Mouse (Mus musculus) neural tube, embryonic 14.5 days (tissue): Measurements from ENCODE around the gene Fgf22. TPM values are rescaled to one million over a fixed set of nuclear protein-coding genes. Genes with fewer than 3 reads are reported as not detected.

Source experiments
- ATAC-seq: fragments of 200-750 bp; cut with Nextera tagmentation; 2 replicates; pipeline ENCODE4 v1.8.0; 2017; ENCODE audit warnings: low read depth, mild to moderate bottlenecking, moderate TSS enrichment, moderate library complexity
- H3K27ac ChIP-seq: fragments of 300-500 bp; sonication (generic); 2 replicates; pipeline ENCODE4 v1.5.1; 2014; ENCODE audit warnings: low read depth, mild to moderate bottlenecking, control low read depth, low read length, moderate library complexity, mixed read lengths
- H3K27me3 ChIP-seq: fragments of 300-500 bp; sonication (generic); 2 replicates; pipeline ENCODE4 v1.6.1; 2014; ENCODE audit warnings: low read length; ENCODE audit not compliant: control insufficient read depth, insufficient read depth
- H3K36me3 ChIP-seq: fragments of 300-500 bp; sonication (generic); 2 replicates; pipeline ENCODE4 v1.6.1; 2014; ENCODE audit warnings: low read length, mixed read lengths; ENCODE audit not compliant: control insufficient read depth, insufficient read depth
- H3K4me1 ChIP-seq: fragments of 300-500 bp; sonication (generic); 2 replicates; pipeline ENCODE4 v1.6.1; 2014; ENCODE audit warnings: low read length; ENCODE audit not compliant: control insufficient read depth, insufficient read depth
- H3K4me2 ChIP-seq: fragments of 300-500 bp; sonication (generic); 2 replicates; pipeline ENCODE4 v1.6.1; 2014; ENCODE audit warnings: mild to moderate bottlenecking, low read depth, low read length, control low read depth
- H3K4me3 ChIP-seq: fragments of 300-500 bp; sonication (generic); 2 replicates; pipeline ENCODE4 v1.5.1; 2014; ENCODE audit warnings: low read depth, low read length, control low read depth, mixed read lengths
- H3K9ac ChIP-seq: fragments of 300-500 bp; sonication (generic); replicated peaks from 2 replicates; pipeline ENCODE4 v1.6.1; 2014; ENCODE audit warnings: low read depth, mild to moderate bottlenecking, control low read depth, low read length, mixed read lengths
- H3K9me3 ChIP-seq: fragments of 300-500 bp; sonication (generic); 2 replicates; pipeline ENCODE4 v1.6.1; 2016; ENCODE audit warnings: low read length; ENCODE audit not compliant: control insufficient read depth
- WGBS: fragments of 180-500 bp; shearing (Covaris S2); extraction: QIAGEN DNeasy Blood & Tissue Kit; methylation state at CpG from one replicate; pipeline ENCODE4 v1.1.7; 2014; 5-methylcytosine and 5-hydroxymethylcytosine counted together
- polyA plus RNA-seq: library from polyadenylated mRNA; unstranded; fragments of >200 nt; fragmentation: Nextera tagmentation; extraction: Ambion mirVana; gene quantifications from 2 replicates; pipeline ENCODE4 v1.2.1, GENCODE M21; 2014

Gene Fgf22
- 2.0 and 2.3 TPM in 2 replicates for polyA plus RNA-seq

DNA sequence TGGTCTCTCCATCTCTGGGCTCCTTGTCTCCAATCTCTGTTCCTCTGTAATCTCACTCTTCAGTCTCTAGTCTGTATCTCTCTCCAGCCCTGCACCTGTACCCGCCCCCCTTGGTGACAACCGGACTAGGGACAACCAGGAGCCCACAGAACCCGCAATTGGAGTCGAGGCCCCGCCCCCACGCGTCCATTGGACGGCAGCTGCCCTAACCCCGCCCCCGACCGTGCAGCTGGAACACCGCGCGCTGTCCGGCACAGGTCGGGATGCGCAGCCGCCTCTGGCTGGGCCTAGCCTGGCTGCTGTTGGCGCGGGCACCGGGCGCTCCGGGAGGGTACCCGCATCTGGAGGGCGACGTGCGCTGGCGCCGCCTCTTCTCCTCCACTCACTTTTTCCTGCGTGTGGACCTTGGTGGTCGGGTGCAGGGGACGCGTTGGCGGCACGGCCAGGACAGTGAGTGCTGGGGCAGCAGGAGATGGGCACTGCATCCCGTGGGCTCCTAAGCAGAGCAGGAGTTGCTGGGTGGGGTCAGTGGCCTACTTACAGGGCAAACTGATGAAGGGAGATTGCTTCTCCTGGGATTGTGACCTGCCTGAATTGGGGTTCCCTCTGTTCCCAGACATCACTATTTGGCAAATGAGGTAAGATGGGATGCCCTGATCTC is at the start of gene Fgf22:
Gene Fgf22 (plus strand): TSS at position 221 of the 661 bp plus-strand sequence.
- Histone ChIP-seq H3K27ac (no peak within 1 kb of the TSS), H3K4me3 (peak within 1 kb of the TSS; percentile 28), H3K9ac (peak within 1 kb of the TSS; percentile 41; the same call in 1 of the 2 replicates), H3K36me3 (peaks cover 25% of the 10 kb centered on the region), H3K4me2 (peak within 1 kb of the TSS; percentile 58), H3K9me3 (no peaks in the 10 kb centered on the region), H3K27me3 (no peaks in the 10 kb centered on the region), H3K4me1 (no peaks in the 10 kb centered on the region)
- 1% methylated on average over 36 of the region's 36 CpGs for WGBS
- peak; percentile 83 for ATAC-seq

GRCm38 (mm10) chr10:79705951-79706350 is 48.9 kb upstream of the Fgf22 start:
- Histone ChIP-seq H3K9me3 (no peaks in the 10 kb centered on the region), H3K4me1 (peaks cover 22% of the 10 kb centered on the region), H3K4me3 (peak overlapping the region; percentile 67), H3K27me3 (no peaks in the 10 kb centered on the region), H3K9ac (no peak overlapping the region), H3K36me3 (peaks cover 15% of the 10 kb centered on the region), H3K4me2 (peak overlapping the region; percentile 89), H3K27ac (no peak overlapping the region)
- no peak for ATAC-seq
- 88% methylated on average over 5 of the region's 5 CpGs for WGBS

DNA sequence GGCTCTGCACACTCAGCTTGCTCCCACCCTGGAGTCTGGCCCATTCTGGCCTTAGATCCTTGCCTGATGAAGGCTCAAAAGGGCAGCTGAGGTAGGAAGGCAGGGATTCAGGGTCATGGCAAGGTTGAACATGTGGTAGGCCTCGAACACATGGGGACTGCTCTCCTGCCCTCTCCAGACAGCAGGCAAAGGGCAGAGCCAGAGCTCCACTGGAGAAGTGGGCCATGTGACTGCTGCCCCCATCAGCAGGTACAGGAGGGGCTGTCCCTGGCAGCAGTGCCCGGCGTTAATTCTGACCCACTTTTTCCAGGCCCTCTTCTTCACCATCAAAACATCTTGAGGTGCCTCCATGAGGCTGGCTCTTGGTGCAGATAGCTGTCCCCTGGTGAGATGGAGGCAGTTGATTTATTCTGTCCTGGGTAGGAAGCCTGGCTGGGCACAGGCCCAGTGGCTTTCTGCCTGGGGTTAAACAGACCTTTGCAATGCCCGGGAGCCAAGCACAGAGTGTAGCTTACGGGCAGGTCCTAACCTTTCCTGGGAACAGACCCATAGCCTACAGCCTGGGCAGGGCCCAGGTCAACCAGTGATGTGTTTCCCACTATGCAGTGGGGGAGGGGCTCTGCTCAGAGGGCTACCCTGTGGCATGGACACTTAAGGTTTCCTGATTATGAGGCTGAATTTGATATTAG is 48.3 kb upstream of the Fgf22 start:
- no peak overlapping the region; the same call in 1 of the 2 replicates for H3K9ac ChIP-seq
- no peak overlapping the region for H3K4me3 ChIP-seq
- WGBS: 87% methylated on average over 5 of the region's 5 CpGs

GRCm38 (mm10) chr10:79707162-79707561 is 47.7 kb upstream of the Fgf22 start:
- 52% methylated on average over 1 of the region's 1 CpGs for WGBS
- Histone ChIP-seq H3K9ac (no peak overlapping the region), H3K4me3 (no peak overlapping the region)

More for the DNA sequence above, 48.3 kb upstream of the Fgf22 start:
- peak overlapping the region; percentile 89; the same call in 1 of the 2 replicates for H3K4me2 ChIP-seq
- no peaks in the 10 kb centered on the region for H3K9me3 ChIP-seq
- H3K27ac ChIP-seq: no peak overlapping the region
- no peak for ATAC-seq
- peaks cover 22% of the 10 kb centered on the region for H3K4me1 ChIP-seq
- H3K27me3 ChIP-seq: no peaks in the 10 kb centered on the region
- peaks cover 17% of the 10 kb centered on the region for H3K36me3 ChIP-seq

GRCm38 (mm10) chr10:79707759-79708158 is 47.1 kb upstream of the Fgf22 start:
- Histone ChIP-seq H3K9ac (no peak overlapping the region), H3K4me3 (no peak overlapping the region), H3K36me3 (peaks cover 21% of the 10 kb centered on the region), H3K27ac (no peak overlapping the region), H3K4me2 (no peak overlapping the region), H3K27me3 (no peaks in the 10 kb centered on the region), H3K9me3 (no peaks in the 10 kb centered on the region), H3K4me1 (peaks cover 22% of the 10 kb centered on the region)
- WGBS: 79% methylated on average over 4 of the region's 4 CpGs
- ATAC-seq: no peak

More at GRCm38 (mm10) chr10:79707162-79707561, 47.7 kb upstream of the Fgf22 start:
- H3K4me1 ChIP-seq: peaks cover 22% of the 10 kb centered on the region
- no peaks in the 10 kb centered on the region for H3K27me3 ChIP-seq
- H3K27ac ChIP-seq: no peak overlapping the region
- H3K4me2 ChIP-seq: 0 out of 2 replicates have a peak overlapping the region, but pooled peaks have one; percentile 12
- ATAC-seq: no peak
- no peaks in the 10 kb centered on the region for H3K9me3 ChIP-seq
- peaks cover 21% of the 10 kb centered on the region for H3K36me3 ChIP-seq

- Histone ChIP-seq H3K36me3 (peaks cover 21% of the 10 kb centered on the region), H3K4me1 (peaks cover 22% of the 10 kb centered on the region), H3K4me2 (no peak overlapping the region), H3K9ac (no peak overlapping the region), H3K27ac (no peak overlapping the region), H3K27me3 (no peaks in the 10 kb centered on the region), H3K4me3 (no peak overlapping the region), H3K9me3 (no peaks in the 10 kb centered on the region)
- 94% methylated on average over 21 of the region's 21 CpGs for WGBS
- no peak for ATAC-seq
Observed at GRCm38 (mm10) chr10:79708668-79709067, 46.2 kb upstream of the Fgf22 start.

GRCm38 (mm10) chr10:79709307-79709706 is 45.6 kb upstream of the Fgf22 start:
- H3K9ac ChIP-seq: no peak overlapping the region
- WGBS: 88% methylated on average over 7 of the region's 7 CpGs
- ATAC-seq: no peak
- H3K36me3 ChIP-seq: peaks cover 21% of the 10 kb centered on the region
- H3K4me2 ChIP-seq: no peak overlapping the region
- H3K4me1 ChIP-seq: peaks cover 22% of the 10 kb centered on the region
- H3K4me3 ChIP-seq: no peak overlapping the region
- H3K9me3 ChIP-seq: no peaks in the 10 kb centered on the region
- H3K27ac ChIP-seq: no peak overlapping the region
- H3K27me3 ChIP-seq: no peaks in the 10 kb centered on the region

DNA sequence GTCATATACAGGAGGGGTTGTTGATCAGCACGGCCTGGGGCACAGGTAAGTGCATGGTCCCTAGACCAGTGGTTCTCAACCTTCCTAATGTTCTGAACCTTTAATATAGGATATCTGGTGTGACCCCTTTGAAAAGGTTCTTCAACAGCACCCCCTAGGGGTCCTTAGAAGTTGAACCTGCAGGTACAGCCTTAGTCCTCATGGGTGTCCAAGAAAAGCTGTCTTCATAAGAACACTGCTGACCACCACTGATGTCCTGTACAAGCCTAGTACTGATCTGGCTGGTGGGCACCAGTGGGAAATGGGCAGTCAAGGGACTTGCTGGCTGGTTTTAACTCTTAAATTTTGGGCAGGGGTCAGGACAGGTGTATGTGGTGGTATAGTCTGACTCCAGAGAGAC is 42.8 kb upstream of the Fgf22 start:
- Histone ChIP-seq H3K36me3 (peaks cover 21% of the 10 kb centered on the region), H3K9me3 (no peaks in the 10 kb centered on the region), H3K9ac (no peak overlapping the region), H3K27ac (no peak overlapping the region), H3K4me3 (no peak overlapping the region), H3K4me2 (no peak overlapping the region), H3K27me3 (peaks cover 14% of the 10 kb centered on the region), H3K4me1 (peaks cover 3% of the 10 kb centered on the region; the same call in 1 of the 2 replicates)
- no peak for ATAC-seq
- 88% methylated on average over 1 of the region's 1 CpGs for WGBS
